Mouse (Mus musculus): ENCODE results near the gene Arsk.

Arsk gene

GRCm38 (mm10) chr13:76098493-76099303 is at the start of gene Arsk, which contains the start of gene Ttc37:
Gene Arsk (minus strand): TSS chr13:76098660.
Gene Ttc37 (plus strand): TSS chr13:76098734.
- DNase-seq (ENCODE audit: low spot score in 2 of 2): peak; percentile 94 to 95

GRCm38 (mm10) chr13:76141117-76141808 is 42.8 kb upstream of the Arsk start:
- DNase-seq (ENCODE audit: low spot score in 2 of 2): no peak

GRCm38 (mm10) chr13:76138862-76139261 is 40.4 kb upstream of the Arsk start:
- no peak for DNase-seq (ENCODE audit: low spot score in 2 of 2)

DNA sequence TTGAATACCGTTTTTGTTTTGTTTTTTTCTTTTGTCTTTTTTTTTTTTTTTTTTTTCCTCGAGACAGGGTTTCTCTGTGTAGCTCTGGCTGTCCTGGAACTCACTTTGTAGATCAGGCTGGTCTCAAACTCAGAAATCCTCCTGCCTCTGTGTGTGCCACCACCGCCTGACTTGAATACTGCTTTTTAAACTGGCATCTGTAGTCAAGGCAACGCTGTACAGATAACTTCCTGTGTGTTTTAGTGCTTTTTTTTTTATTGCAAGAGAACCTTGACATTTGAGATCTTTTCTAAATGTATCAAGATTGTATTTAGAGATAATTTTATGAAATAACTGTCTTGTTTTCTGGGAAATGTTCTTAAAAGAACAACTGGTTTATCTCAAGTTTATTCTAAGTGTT is 34.0 kb upstream of the Arsk start:
- no peak for DNase-seq (ENCODE audit: low spot score in 2 of 2)

DNA sequence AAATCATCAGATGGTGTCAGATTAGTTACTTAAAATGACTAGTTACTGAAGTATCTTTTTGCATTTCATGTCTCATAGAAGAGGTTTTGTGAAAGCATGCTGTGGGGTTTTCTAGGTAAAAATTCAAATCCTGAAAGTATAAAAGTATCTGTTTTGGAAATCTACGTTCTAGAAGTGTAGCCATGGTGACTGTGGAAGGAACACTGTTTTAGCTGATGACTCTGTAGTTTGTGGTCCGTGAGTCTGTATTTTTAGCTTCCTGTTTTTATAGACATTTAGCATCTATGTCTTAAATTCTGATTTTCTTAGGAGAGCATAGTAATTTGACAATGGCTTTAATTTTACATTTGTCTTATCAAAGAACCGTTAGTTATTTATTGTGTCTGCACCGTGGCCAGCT is 30.3 kb upstream of the Arsk start:
- no peak for DNase-seq (ENCODE audit: low spot score in 2 of 2)

DNA sequence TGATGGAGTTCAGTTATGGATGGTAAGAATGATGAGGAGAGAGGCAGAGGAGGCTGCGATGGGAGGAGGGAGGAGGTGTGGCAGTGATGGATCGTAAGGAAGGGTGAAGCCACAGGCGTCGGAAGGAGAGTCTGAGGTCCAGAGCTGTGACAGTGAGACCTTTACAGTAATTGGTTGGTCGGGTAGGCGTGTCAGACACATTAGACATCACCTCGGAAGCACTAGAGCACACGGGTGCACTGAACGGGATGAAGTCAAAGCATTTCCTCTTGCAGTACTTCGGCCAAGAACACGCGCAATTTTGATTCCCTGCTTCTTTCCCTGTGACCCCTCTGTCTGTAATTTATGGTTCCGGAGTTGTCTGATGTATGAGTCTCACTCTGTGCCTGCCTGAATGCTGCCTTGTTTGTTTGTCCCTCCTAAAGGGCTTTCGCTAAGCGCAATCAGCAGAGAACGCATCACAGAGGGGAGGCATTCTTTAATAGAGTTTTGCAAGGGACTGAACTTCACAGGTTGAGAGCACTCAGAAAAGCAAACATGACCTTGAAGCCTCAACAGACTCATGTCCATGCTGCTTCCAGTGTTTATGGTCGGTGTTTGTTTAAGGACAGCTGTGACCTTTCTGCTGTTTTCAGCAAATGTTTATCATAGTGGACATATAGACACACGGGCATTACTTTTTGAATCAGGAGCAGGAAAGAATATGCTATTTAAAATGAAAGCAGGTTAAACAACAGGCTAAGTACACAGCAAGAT is 10.8 kb upstream of the Arsk start:
- DNase-seq (ENCODE audit: low spot score in 2 of 2): no peak

DNA sequence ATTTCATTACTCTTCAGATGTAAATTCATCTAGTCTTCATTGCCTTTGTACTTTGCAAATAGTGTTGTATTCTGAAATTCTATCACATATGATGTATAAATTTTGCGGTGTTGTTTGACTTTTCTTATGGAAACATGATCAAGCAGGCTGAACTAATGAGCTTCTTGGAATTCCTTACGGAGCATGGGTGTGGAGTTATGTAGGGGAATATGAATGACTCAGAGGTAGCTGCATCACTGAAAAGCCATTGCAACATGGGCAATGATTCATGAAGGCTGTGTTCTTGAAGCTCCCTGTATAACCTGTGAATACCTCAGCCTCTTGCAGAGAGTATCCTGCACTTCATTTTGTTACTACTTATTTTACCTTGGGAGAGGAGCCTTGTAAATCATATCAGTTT is 3.5 kb upstream of the Arsk start:
- no peak for DNase-seq (ENCODE audit: low spot score in 2 of 2)

DNA sequence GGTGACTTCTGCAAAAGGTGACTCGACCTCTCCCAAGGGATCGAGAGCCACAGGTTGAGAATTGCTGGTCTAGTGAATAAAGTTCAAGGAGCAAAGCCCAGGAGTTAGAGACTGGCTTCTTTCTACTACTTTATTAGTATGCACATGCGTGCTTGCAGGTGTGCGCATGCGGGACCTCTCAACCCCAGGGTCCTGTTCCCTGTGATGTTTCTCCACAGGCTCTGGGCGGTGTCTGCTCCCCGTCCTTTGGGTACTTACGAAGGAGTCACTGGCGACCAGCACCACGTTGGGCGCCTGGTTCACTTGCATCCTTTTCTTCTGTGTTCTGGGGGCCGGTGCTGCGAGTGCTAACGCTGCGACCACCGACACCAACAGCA is 356 bp downstream of the Arsk start:
- DNase-seq (ENCODE audit: low spot score in 2 of 2): peak in 1 of 2 experiments; percentile 46

DNA sequence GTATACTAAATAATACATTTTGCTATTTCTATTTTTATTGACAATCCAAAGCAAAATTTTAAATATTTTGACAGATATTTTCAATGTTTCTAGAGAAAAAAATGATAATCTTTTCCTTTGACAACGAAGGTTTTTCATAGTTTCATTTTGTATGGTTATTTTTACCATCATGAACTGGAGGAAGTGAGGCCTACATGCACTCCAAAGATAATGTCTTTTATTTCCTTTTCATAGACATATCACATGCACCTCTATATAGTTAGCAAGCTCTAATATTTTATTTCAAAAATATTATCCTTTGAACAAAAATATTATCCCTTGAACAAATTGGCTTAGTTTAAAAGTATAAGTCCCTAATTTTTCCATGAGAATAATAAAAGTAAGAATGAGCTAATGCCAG is 24.1 kb downstream of the Arsk start:
- no peak for DNase-seq (ENCODE audit: low spot score in 2 of 2)

DNA sequence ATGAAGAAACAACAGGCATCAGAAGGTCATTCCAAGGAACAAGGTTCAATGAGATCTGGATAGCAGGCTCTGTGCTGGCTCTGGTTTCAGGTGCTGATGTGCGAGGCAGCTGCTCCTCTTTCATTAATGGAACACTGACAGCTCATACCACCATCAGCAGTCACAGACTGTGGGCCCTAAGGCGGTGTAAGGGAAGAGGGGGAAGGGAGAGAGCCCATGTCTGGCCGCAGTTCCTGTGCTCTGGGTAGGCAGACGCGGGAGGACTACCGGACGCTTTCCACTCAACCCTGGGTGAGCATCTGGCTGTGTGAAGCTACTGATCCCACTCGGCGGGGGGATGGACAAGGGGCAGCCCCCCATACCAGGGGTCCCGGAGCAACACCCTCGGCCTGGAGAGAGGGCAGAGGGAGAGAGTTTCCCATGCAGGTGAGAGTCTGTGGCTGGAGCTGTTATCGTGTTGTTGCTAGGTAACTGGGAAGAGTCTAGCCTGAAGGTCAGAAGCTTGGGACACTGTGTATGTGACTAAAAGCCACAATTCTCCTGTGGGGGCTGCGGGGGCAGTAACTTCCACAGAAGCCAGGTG is 34.0 kb downstream of the Arsk start:
- no peak for DNase-seq (ENCODE audit: low spot score in 2 of 2)

DNA sequence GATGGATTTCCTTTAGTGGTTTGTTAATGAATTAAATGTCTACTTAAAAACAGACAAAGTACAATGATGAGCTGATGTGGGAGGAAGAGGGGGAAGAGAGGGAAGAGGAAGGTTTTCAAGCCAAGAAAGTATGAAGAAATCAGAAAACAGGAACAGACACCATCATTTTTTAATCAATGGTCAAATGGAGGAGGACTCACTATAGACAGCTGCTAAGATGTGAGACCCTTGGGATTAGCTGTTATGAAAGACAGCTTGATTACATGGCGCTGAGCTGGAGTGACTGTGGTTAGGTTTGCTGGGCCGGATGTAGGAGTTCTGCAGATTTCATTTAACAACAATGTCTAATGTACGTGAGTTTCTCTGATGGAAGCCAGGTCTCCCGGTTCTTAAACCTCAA is 34.9 kb downstream of the Arsk start:
- no peak for DNase-seq (ENCODE audit: low spot score in 2 of 2)

DNA sequence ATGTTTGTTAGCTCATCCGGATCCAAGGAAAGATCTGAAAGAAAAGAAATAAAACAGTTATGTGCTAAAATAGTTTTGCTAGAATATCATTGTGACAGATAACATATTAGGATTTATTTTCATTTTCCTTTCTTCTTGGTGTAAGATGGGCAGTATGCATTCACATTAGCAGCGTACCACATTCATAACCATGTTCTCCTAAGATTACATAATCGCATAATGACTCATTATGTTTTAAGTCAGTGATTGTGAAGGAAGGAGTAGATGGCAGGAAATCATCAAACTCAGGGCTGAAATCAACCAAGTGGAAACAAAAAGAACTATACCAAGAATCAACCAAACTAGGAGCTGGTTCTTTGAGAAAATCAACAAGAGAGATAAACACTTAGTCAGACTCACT is 35.9 kb downstream of the Arsk start:
- DNase-seq (ENCODE audit: low spot score in 2 of 2): no peak

DNA sequence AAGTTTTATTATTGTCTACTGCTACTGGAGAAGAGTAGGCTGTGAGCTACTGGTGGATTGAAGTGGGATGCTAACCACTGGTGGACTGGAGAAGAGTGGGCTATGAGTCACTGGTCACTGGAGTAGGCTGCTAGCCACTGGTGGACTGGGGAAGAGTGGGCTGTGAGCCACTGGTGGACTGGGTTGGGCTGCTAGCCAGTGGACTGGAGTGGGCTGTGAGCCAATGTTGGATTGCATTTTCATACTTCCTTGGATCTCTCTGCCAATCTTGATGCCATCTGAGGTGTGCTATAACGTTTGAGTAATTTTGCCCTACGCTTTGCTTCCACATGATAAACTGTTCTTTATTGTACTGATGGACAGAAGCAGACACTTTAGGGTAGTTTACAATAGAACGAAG is 36.3 kb downstream of the Arsk start:
- no peak for DNase-seq (ENCODE audit: low spot score in 2 of 2)

DNA sequence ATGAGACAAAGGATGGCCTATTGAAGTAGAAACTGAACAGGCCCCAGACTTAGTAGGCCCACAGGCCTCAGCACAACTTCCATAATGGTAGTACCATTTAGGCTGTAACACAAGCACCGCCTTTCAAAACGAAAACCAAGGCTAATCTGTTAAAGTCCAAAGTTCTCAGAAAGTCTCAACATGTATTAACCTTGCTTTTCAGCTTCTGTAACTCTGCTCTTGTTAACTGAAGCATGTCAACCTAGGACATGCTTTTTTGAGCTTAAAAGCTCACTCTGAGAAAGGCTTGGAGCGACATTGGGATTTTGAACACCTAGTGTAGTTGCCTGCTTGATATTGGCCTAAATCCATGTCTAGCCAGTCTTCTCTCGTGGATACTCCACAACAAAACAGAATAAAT is 38.9 kb downstream of the Arsk start:
- DNase-seq (ENCODE audit: low spot score in 2 of 2): no peak

- peak; percentile 47 to 52 for DNase-seq (ENCODE audit: low spot score in 2 of 2)
Observed at GRCm38 (mm10) chr13:76057267-76058069, 41.0 kb downstream of the Arsk start.

- no peak for DNase-seq (ENCODE audit: low spot score in 2 of 2)
Observed at GRCm38 (mm10) chr13:76056896-76057266, 41.6 kb downstream of the Arsk start, which contains the start of gene Gpr150. Gene Gpr150 (minus strand): TSS chr13:76056996.

GRCm38 (mm10) chr13:76056261-76056724 is 42.2 kb downstream of the Arsk start:
- peak; percentile 76 to 81 for DNase-seq (ENCODE audit: low spot score in 2 of 2)

- DNase-seq (ENCODE audit: low spot score in 2 of 2): peak; percentile 44 to 56
Observed at GRCm38 (mm10) chr13:76055391-76056232, 42.8 kb downstream of the Arsk start.

- DNase-seq (ENCODE audit: low spot score in 2 of 2): no peak
Observed at GRCm38 (mm10) chr13:76044971-76045370, 53.5 kb downstream of the Arsk start.

GRCm38 (mm10) chr13:76042455-76042854 is 56.0 kb downstream of the Arsk start:
- no peak for DNase-seq (ENCODE audit: low spot score in 2 of 2)
